Mouse (Mus musculus): Measurements from ENCODE around the gene Pxn. TPM values are rescaled to one million over a fixed set of nuclear protein-coding genes. Genes with fewer than 3 reads are reported as not detected.

The Pxn gene
- polyA plus RNA-seq, 1 experiment, result 46.8 TPM

- H3K79me2 ChIP-seq (ENCODE audit: control insufficient read depth, insufficient read depth), result peaks cover 6% of the 10 kb centered on the region
- TF ChIP-seq MYOG (IDR thresholded peaks at IDR 0.05; ENCODE audit: control insufficient read depth, extremely low read depth, insufficient read length), result no peak
- no peak for TF ChIP-seq USF1 (IDR thresholded peaks at IDR 0.05; ENCODE audit: low read depth)
- no peak for TF ChIP-seq MYOD1 (IDR thresholded peaks at IDR 0.05; ENCODE audit: control insufficient read depth, insufficient read length, low read depth)
- no peak for TF ChIP-seq CTCF (IDR thresholded peaks at IDR 0.05; ENCODE audit: control insufficient read depth, insufficient read depth, insufficient read length)
- no peak for TF ChIP-seq FOSL1 (IDR thresholded peaks at IDR 0.05; ENCODE audit: insufficient read depth, low read length, poor library complexity, severe bottlenecking)
- no peak for TF ChIP-seq CEBPB (IDR thresholded peaks at IDR 0.05; ENCODE audit: low read depth)
- TF ChIP-seq MAX (IDR thresholded peaks at IDR 0.05), result no peak
- peaks cover 39% of the 10 kb centered on the region for H3K36me3 ChIP-seq (ENCODE audit: control insufficient read depth, insufficient read depth)
- H3ac ChIP-seq (ENCODE audit: control insufficient read depth, insufficient read length, low read depth), result no peak overlapping the region
- no peak overlapping the region for H3K4me3 ChIP-seq (ENCODE audit: insufficient read depth, poor library complexity, severe bottlenecking)
- no peaks in the 10 kb centered on the region for H3K27me3 ChIP-seq (ENCODE audit: control insufficient read depth, insufficient read depth, insufficient read length)
- no peaks in the 10 kb centered on the region for H3K79me3 ChIP-seq (ENCODE audit: low read depth)
Measured at GRCm38 (mm10) chr5:115548501-115549285, 42.2 kb downstream of the Pxn start.

GRCm38 (mm10) chr5:115550482-115551005, 44.1 kb downstream of the Pxn start:
- Histone ChIP-seq H3K4me3 (ENCODE audit: insufficient read depth, poor library complexity, severe bottlenecking) (no peak overlapping the region), H3ac (ENCODE audit: control insufficient read depth, insufficient read length, low read depth) (no peak overlapping the region), H3K79me3 (ENCODE audit: low read depth) (no peaks in the 10 kb centered on the region), H3K79me2 (ENCODE audit: control insufficient read depth, insufficient read depth) (no peaks in the 10 kb centered on the region), H3K36me3 (ENCODE audit: control insufficient read depth, insufficient read depth) (peaks cover 31% of the 10 kb centered on the region), H3K27me3 (ENCODE audit: control insufficient read depth, insufficient read depth, insufficient read length) (no peaks in the 10 kb centered on the region)
- TF ChIP-seq USF1 (IDR thresholded peaks at IDR 0.05; ENCODE audit: low read depth) (no peak), MYOD1 (IDR thresholded peaks at IDR 0.05; ENCODE audit: control insufficient read depth, insufficient read length, low read depth) (no peak), MYOG (IDR thresholded peaks at IDR 0.05; ENCODE audit: control insufficient read depth, extremely low read depth, insufficient read length) (no peak), MAX (IDR thresholded peaks at IDR 0.05) (no peak), FOSL1 (IDR thresholded peaks at IDR 0.05; ENCODE audit: insufficient read depth, low read length, poor library complexity, severe bottlenecking) (no peak), CTCF (IDR thresholded peaks at IDR 0.05; ENCODE audit: control insufficient read depth, insufficient read depth, insufficient read length) (no peak), CEBPB (IDR thresholded peaks at IDR 0.05; ENCODE audit: low read depth) (no peak)

- peaks cover 26% of the 10 kb centered on the region for H3K36me3 ChIP-seq (ENCODE audit: control insufficient read depth, insufficient read depth)
- TF ChIP-seq USF1 (IDR thresholded peaks at IDR 0.05; ENCODE audit: low read depth) (no peak), CTCF (IDR thresholded peaks at IDR 0.05; ENCODE audit: control insufficient read depth, insufficient read depth, insufficient read length) (no peak), MYOG (IDR thresholded peaks at IDR 0.05; ENCODE audit: control insufficient read depth, extremely low read depth, insufficient read length) (no peak), MAX (IDR thresholded peaks at IDR 0.05) (no peak), CEBPB (IDR thresholded peaks at IDR 0.05; ENCODE audit: low read depth) (no peak), MYOD1 (IDR thresholded peaks at IDR 0.05; ENCODE audit: control insufficient read depth, insufficient read length, low read depth) (no peak), FOSL1 (IDR thresholded peaks at IDR 0.05; ENCODE audit: insufficient read depth, low read length, poor library complexity, severe bottlenecking) (no peak)
- no peak overlapping the region for H3ac ChIP-seq (ENCODE audit: control insufficient read depth, insufficient read length, low read depth)
- no peaks in the 10 kb centered on the region for H3K79me3 ChIP-seq (ENCODE audit: low read depth)
- H3K79me2 ChIP-seq (ENCODE audit: control insufficient read depth, insufficient read depth), result no peaks in the 10 kb centered on the region
- no peaks in the 10 kb centered on the region for H3K27me3 ChIP-seq (ENCODE audit: control insufficient read depth, insufficient read depth, insufficient read length)
- H3K4me3 ChIP-seq (ENCODE audit: insufficient read depth, poor library complexity, severe bottlenecking), result no peak overlapping the region
Measured at GRCm38 (mm10) chr5:115551386-115551785, 44.9 kb downstream of the Pxn start.

- H3K79me2 ChIP-seq (ENCODE audit: control insufficient read depth, insufficient read depth), result no peaks in the 10 kb centered on the region
- no peaks in the 10 kb centered on the region for H3K27me3 ChIP-seq (ENCODE audit: control insufficient read depth, insufficient read depth, insufficient read length)
- H3ac ChIP-seq (ENCODE audit: control insufficient read depth, insufficient read length, low read depth), result no peak overlapping the region
- H3K79me3 ChIP-seq (ENCODE audit: low read depth), result no peaks in the 10 kb centered on the region
- no peak for TF ChIP-seq MYOG (IDR thresholded peaks at IDR 0.05; ENCODE audit: control insufficient read depth, extremely low read depth, insufficient read length)
- no peak for TF ChIP-seq MYOD1 (IDR thresholded peaks at IDR 0.05; ENCODE audit: control insufficient read depth, insufficient read length, low read depth)
- TF ChIP-seq MAX (IDR thresholded peaks at IDR 0.05), result no peak
- no peak for TF ChIP-seq FOSL1 (IDR thresholded peaks at IDR 0.05; ENCODE audit: insufficient read depth, low read length, poor library complexity, severe bottlenecking)
- no peak for TF ChIP-seq CTCF (IDR thresholded peaks at IDR 0.05; ENCODE audit: control insufficient read depth, insufficient read depth, insufficient read length)
- TF ChIP-seq CEBPB (IDR thresholded peaks at IDR 0.05; ENCODE audit: low read depth), result no peak
- no peak for TF ChIP-seq USF1 (IDR thresholded peaks at IDR 0.05; ENCODE audit: low read depth)
- peaks cover 26% of the 10 kb centered on the region for H3K36me3 ChIP-seq (ENCODE audit: control insufficient read depth, insufficient read depth)
- no peak overlapping the region for H3K4me3 ChIP-seq (ENCODE audit: insufficient read depth, poor library complexity, severe bottlenecking)
Measured at GRCm38 (mm10) chr5:115551799-115552198, 45.3 kb downstream of the Pxn start.

- TF ChIP-seq CEBPB (IDR thresholded peaks at IDR 0.05; ENCODE audit: low read depth) (no peak), USF1 (IDR thresholded peaks at IDR 0.05; ENCODE audit: low read depth) (no peak), MYOD1 (IDR thresholded peaks at IDR 0.05; ENCODE audit: control insufficient read depth, insufficient read length, low read depth) (no peak), MYOG (IDR thresholded peaks at IDR 0.05; ENCODE audit: control insufficient read depth, extremely low read depth, insufficient read length) (no peak), MAX (IDR thresholded peaks at IDR 0.05) (no peak), FOSL1 (IDR thresholded peaks at IDR 0.05; ENCODE audit: insufficient read depth, low read length, poor library complexity, severe bottlenecking) (no peak), CTCF (IDR thresholded peaks at IDR 0.05; ENCODE audit: control insufficient read depth, insufficient read depth, insufficient read length) (no peak)
- Histone ChIP-seq H3K4me3 (ENCODE audit: insufficient read depth, poor library complexity, severe bottlenecking) (no peak overlapping the region), H3K36me3 (ENCODE audit: control insufficient read depth, insufficient read depth) (peaks cover 18% of the 10 kb centered on the region)
Measured at GRCm38 (mm10) chr5:115553801-115554420, 47.4 kb downstream of the Pxn start.

More at GRCm38 (mm10) chr5:115553801-115554420, 47.4 kb downstream of the Pxn start:
- H3K27me3 ChIP-seq (ENCODE audit: control insufficient read depth, insufficient read depth, insufficient read length), result no peaks in the 10 kb centered on the region
- H3ac ChIP-seq (ENCODE audit: control insufficient read depth, insufficient read length, low read depth), result no peak overlapping the region
- no peaks in the 10 kb centered on the region for H3K79me3 ChIP-seq (ENCODE audit: low read depth)
- no peaks in the 10 kb centered on the region for H3K79me2 ChIP-seq (ENCODE audit: control insufficient read depth, insufficient read depth)
